Mouse (Mus musculus): ENCODE measurements at regions not wholly inside any gene's neighbourhood (a gene's known extent, or its start where the extent isn't known, plus 50 kb on each side); places are given as distances from the start of the nearest gene placed in this dataset.

DNA sequence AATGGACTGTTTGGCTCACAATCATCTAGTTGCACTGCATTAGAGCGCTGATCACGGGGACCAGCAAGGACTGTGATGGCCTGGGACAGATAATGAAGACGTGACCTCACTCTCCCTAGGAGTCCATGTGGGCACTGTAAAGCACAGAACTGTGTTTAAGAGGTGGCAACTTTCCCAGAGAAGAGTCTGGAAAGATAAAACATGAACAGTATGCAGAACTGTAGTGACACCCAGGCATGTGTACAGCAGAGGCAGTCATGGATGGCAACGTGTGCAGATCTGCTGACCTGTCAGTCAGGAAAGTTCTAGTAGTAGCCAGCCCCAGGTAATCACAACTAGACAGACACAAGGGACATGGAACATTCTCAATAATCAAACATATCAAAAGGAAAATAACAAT lies 63.8 kb upstream of the Peli1 start:
- ATAC-seq (replicated peaks; ENCODE audit: poor library complexity, severe bottlenecking), result no peak

DNA sequence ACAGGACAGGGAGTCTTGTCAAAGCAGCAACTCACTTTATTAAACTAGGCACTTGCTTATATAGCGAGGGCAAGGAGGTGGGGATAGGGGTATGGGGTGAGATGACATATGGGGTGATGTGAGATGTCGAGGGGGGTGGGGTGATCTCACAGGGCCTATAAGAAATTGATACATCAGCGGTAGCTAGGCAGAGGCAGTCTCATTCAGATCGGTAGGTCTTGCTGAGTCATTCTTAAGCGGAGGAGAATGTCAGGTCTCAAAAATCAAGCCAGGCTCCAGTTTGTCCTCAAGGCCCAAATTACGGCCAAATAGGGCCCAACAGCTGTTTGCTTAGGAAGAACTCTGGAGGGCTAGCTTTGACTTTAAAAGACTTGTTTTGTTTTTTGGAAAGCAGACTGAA lies 60.7 kb upstream of the Peli1 start:
- no peak for ATAC-seq (replicated peaks; ENCODE audit: poor library complexity, severe bottlenecking)

DNA sequence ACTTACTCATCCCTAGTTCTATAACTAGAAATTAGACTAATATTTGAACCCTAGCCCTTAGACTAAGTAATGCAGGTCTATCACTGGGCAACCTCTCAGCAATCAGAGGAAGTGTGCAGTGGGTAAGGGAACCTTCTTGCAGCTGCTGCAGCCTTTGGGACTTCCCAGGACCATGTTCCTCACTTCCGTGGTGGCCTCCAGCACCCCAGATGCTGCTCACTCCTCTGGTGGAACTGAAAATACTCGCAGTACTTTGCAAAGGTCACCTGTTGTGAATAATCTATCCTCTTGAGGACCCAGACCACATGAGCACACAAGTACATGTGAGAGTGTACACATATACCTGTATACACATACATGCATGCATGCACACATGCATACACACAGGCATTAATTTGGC lies 59.3 kb upstream of the Peli1 start:
- ATAC-seq (replicated peaks; ENCODE audit: poor library complexity, severe bottlenecking), result no peak

DNA sequence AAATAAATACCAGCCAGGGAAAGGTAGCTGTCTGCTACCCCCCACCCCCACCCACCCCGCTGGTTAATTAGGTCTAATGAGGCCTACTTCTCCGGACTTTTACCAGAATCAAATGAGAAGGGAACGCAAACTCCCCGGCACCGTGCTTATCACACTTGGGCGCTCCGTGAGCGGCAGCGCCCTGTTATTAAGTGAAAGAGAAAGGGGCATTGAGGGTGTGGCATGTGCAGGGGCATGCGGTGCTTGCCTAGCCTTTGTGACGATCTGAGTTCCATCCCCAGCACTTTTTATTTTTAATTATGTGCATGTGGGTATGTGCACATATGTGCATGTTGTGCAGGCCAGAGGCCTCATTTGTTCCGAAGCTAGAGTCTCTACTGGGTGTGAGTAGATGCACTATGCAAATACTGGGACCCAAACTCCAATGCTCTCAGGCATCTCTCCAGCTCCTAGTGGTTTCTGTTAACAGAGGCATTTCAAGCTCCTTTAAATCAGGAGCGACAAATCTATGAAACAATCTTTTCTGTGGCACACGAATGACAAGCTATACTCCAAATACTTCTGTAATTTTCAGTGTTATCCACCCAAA lies 57.8 kb upstream of the Peli1 start:
- no peak for ATAC-seq (replicated peaks; ENCODE audit: poor library complexity, severe bottlenecking)

DNA sequence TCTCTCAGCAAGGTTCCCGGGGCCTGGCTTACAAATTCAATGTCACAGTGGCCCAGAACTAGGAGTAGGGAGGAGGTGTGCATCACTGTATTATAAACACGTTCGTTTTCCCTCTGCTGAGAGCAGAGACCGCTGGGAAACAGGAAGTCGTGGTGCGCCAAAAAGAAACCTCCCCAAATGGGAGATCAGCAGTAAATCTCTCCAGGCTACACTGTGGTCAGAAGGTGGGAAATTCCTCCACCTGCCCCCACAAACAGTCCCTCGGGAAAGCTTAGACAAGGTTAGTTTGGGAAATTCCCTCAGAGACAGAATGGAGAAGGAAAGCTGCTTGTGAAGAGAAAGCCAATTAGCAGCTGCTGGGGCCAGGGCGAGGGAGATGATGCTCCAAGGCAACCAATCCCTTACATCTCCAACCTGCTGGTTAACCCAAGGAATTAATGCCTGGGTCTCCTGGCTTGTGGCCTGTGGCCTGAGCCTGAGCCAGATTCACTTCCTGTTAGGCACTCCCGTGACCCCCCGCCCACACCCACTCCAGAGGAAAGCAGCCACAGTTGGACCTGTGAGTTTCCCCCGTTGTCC lies 57.2 kb upstream of the Peli1 start:
- peak; percentile 96 for ATAC-seq (replicated peaks; ENCODE audit: poor library complexity, severe bottlenecking)

DNA sequence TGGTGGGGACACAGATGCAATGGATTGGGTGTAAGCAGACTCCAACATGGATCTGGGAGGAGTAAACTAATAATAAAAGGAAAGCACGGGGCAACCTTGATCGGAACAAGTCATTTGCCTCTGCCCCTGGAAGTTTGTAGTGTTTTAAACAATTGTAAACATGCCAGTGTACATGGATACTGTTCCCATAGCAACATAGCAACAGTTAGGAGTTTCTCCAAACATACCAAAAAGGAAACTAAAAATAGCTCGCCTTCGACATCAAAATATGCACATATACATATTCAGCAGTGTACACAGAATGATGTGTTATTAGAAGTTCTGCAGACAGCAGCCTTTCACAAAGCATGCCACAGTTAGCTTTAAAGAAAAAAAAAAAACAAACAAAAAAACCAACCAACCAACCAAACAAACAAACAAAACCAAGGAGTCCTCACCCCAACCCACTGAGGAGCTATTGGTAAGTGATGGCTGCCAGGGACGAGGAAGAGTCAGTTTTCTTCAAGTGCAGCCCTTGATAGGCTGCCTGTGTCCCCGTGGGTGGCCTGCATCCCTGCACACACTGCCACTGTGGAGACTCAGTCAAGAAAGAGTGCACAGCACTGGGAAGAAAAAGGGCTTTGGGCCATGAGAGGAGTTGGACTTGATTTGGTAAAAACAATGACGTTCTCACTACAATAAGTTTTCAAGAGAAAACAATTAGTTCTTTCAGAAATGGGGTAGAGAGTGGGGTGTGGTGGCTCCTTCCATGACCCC lies 54.8 kb upstream of the Peli1 start:
- no peak for ATAC-seq (replicated peaks; ENCODE audit: poor library complexity, severe bottlenecking)

DNA sequence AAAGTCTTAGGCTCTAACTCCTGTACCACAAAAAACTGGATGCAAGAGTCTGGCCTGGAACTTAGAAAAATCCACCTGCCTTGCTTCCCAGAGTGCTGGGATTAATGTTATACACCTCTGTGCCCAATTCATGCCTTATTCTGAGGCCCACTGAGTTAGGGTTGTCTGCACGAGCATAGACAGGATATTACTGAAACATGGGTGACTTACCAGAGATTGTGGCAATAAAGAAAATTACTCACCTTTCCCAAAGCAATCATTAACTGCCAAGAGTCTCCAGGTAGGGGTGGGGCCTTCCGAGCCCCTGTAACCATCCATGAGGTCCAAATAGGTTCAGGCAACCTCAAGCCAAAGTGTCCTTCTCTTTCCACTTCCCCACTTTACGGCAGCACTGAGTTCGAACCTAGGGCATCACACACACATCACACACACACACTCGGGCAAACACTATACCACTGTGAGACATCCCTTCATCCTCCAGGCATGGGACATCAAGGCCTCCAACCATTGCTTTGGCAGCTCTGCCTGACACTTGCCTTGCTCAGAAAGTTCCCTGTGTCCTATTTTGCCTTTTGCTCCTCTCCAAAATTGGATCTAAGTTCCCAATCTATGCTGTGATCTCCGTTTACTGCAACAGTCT lies 53.7 kb upstream of the Peli1 start:
- ATAC-seq (replicated peaks; ENCODE audit: poor library complexity, severe bottlenecking), result no peak

DNA sequence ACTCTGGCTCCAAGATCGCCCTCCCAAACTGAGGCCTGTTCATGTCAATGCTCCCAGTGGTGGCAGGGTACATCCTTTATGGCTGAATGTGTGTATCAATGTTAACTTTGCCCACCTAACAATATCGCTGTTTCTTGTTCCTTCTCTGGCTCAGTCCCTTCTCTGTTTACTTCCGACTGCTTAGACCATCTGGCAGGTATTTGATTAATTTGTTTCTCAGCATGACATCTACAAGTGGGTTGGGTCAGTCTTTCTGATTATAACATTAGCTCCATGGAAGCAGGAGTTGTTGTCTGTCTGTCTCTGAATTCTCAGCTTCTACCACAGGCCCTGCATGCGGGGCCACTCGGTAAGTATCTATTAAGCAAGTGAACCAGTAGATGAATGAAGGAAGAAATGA lies 49.9 kb upstream of the Peli1 start:
- ATAC-seq (replicated peaks; ENCODE audit: poor library complexity, severe bottlenecking), result no peak
